Mouse (Mus musculus) liver, adult 2 months (tissue): ENCODE measurements around the gene Akap12. TPM values are rescaled to one million over a fixed set of nuclear protein-coding genes. Genes with fewer than 3 reads are reported as not detected.

Source experiments
- DNase-seq: peaks from one replicate; pipeline ENCODE4 v3.0.0-alpha.2; 2011; ENCODE audit warnings: low read depth, low spot score; ENCODE audit errors: extremely low read depth
- H3K27ac ChIP-seq: fragments of 200-500 bp; replicated peaks from 2 replicates; pipeline ENCODE4 v1.5.1; 2012; ENCODE audit warnings: low read depth, mild to moderate bottlenecking, control low read depth, inconsistent platforms, low read length; ENCODE audit not compliant: insufficient read depth
- H3K27me3 ChIP-seq: fragments of 200-500 bp; 2 replicates; pipeline ENCODE4 v1.6.1; 2012; ENCODE audit warnings: mild to moderate bottlenecking, moderate library complexity, low read length, inconsistent platforms; ENCODE audit not compliant: control insufficient read depth, insufficient read depth
- H3K36me3 ChIP-seq: fragments of 200-500 bp; 2 replicates; pipeline ENCODE4 v1.6.1; 2012; ENCODE audit warnings: low read length, inconsistent platforms; ENCODE audit not compliant: control insufficient read depth, insufficient read depth
- H3K4me1 ChIP-seq: fragments of 200-500 bp; 2 replicates; pipeline ENCODE4 v1.6.1; 2011; ENCODE audit warnings: low read length; ENCODE audit not compliant: control insufficient read depth, insufficient read depth
- H3K4me3 ChIP-seq: fragments of 200-500 bp; 2 replicates; pipeline ENCODE4 v1.5.1; 2011; ENCODE audit warnings: low read depth, mild to moderate bottlenecking, control low read depth, low read length, moderate library complexity; ENCODE audit not compliant: insufficient read depth
- H3K79me2 ChIP-seq: fragments of 200-500 bp; 2 replicates; pipeline ENCODE4 v1.6.1; 2012; ENCODE audit warnings: inconsistent platforms, mild to moderate bottlenecking, low read length, moderate library complexity; ENCODE audit not compliant: control insufficient read depth, insufficient read depth
- H3K9ac ChIP-seq: fragments of 200-500 bp; 2 replicates; pipeline ENCODE4 v1.6.1; 2012; ENCODE audit warnings: low read depth, mild to moderate bottlenecking, control low read depth, inconsistent platforms, low read length
- CTCF ChIP-seq: fragments of 200-500 bp; IDR thresholded peaks from 2 replicates; pipeline ENCODE4 v1.5.1; 2011; ENCODE audit warnings: low read depth, low read length, control low read depth
- POLR2A ChIP-seq: fragments of 200-500 bp; IDR thresholded peaks from 2 replicates; pipeline ENCODE4 v1.6.1; 2011; ENCODE audit warnings: low read length, control low read depth; ENCODE audit not compliant: insufficient read depth; ENCODE audit errors: extremely low read depth
- WGBS: fragments of 180-500 bp; shearing (Covaris S2); methylation state at CpG from one replicate; pipeline ENCODE4 v1.1.7; 2018; 5-methylcytosine and 5-hydroxymethylcytosine counted together
- polyA plus RNA-seq: library from polyadenylated mRNA; depleted of rRNA; stranded (reverse); fragments of >200 nt; gene quantifications from 2 replicates; pipeline ENCODE4 v1.2.3, GENCODE M21; 2012; rRNA removed
- total RNA-seq: library from RNA; depleted of rRNA; stranded (reverse); fragments of >200 nt; gene quantifications from 2 replicates; pipeline ENCODE4 v1.2.3, GENCODE M21; 2014; rRNA removed

The Akap12 gene
- 1.7 and 2.3 TPM in 2 replicates for total RNA-seq
- 0.37 and 0.57 TPM in 2 replicates for polyA plus RNA-seq

GRCm38 (mm10) chr10:4266041-4266930, at the start of gene Akap12:
Gene Akap12 (plus strand): TSS chr10:4266380.
- no peaks in the 10 kb centered on the region for H3K79me2 ChIP-seq
- no peaks in the 10 kb centered on the region for H3K36me3 ChIP-seq
- no peaks in the 10 kb centered on the region for H3K4me1 ChIP-seq
- H3K27ac ChIP-seq = no peak within 1 kb of the TSS
- H3K9ac ChIP-seq = peak within 1 kb of the TSS; percentile 53; the same call in 1 of the 2 replicates
- 3% methylated on average over 54 of the region's 54 CpGs for WGBS
- peaks cover 11% of the 10 kb centered on the region; the same call in 1 of the 2 replicates for H3K27me3 ChIP-seq
- TF ChIP-seq POLR2A = no peak
- no peak for TF ChIP-seq CTCF
- H3K4me3 ChIP-seq = peak within 1 kb of the TSS; percentile 54; the same call in 1 of the 2 replicates
- no peak for DNase-seq

GRCm38 (mm10) chr10:4230563-4231359, 35.4 kb upstream of the Akap12 start:
- no peaks in the 10 kb centered on the region for H3K4me1 ChIP-seq
- no peak overlapping the region for H3K9ac ChIP-seq
- TF ChIP-seq POLR2A (no peak), CTCF (no peak)
- H3K27me3 ChIP-seq = no peaks in the 10 kb centered on the region
- no peaks in the 10 kb centered on the region for H3K79me2 ChIP-seq
- no peaks in the 10 kb centered on the region for H3K36me3 ChIP-seq
- H3K27ac ChIP-seq = no peak overlapping the region
- no peak overlapping the region for H3K4me3 ChIP-seq
- DNase-seq = no peak
- WGBS = 85% methylated on average over 17 of the region's 17 CpGs

- TF ChIP-seq POLR2A (no peak), CTCF (no peak)
- Histone ChIP-seq H3K27ac (no peak overlapping the region), H3K9ac (no peak overlapping the region), H3K79me2 (no peaks in the 10 kb centered on the region), H3K27me3 (no peaks in the 10 kb centered on the region), H3K36me3 (no peaks in the 10 kb centered on the region), H3K4me1 (no peaks in the 10 kb centered on the region), H3K4me3 (no peak overlapping the region)
- DNase-seq = peak; percentile 68
- WGBS = 22% methylated on average over 9 of the region's 9 CpGs
Observed at GRCm38 (mm10) chr10:4233102-4233501, 33.1 kb upstream of the Akap12 start.

- no peaks in the 10 kb centered on the region for H3K4me1 ChIP-seq
- no peak overlapping the region for H3K4me3 ChIP-seq
- no peaks in the 10 kb centered on the region for H3K27me3 ChIP-seq
- H3K79me2 ChIP-seq = no peaks in the 10 kb centered on the region
- 66% methylated on average over 5 of the region's 5 CpGs for WGBS
- TF ChIP-seq POLR2A (no peak), CTCF (no peak)
- no peak for DNase-seq
- no peak overlapping the region for H3K9ac ChIP-seq
- no peaks in the 10 kb centered on the region for H3K36me3 ChIP-seq
- no peak overlapping the region for H3K27ac ChIP-seq
Observed at GRCm38 (mm10) chr10:4239794-4240574, 26.2 kb upstream of the Akap12 start.

GRCm38 (mm10) chr10:4243591-4244300, 22.4 kb upstream of the Akap12 start:
- 91% methylated on average over 16 of the region's 16 CpGs for WGBS
- no peaks in the 10 kb centered on the region for H3K4me1 ChIP-seq
- H3K36me3 ChIP-seq = no peaks in the 10 kb centered on the region
- no peak for DNase-seq
- no peaks in the 10 kb centered on the region for H3K79me2 ChIP-seq
- no peak for TF ChIP-seq POLR2A
- TF ChIP-seq CTCF = no peak
- no peak overlapping the region for H3K4me3 ChIP-seq
- no peaks in the 10 kb centered on the region for H3K27me3 ChIP-seq
- no peak overlapping the region for H3K9ac ChIP-seq
- no peak overlapping the region for H3K27ac ChIP-seq
